Mouse (Mus musculus) liver, embryonic 14.5 days (tissue): Measurements from ENCODE around the gene Idh2.

Experiments
- CTCF ChIP-seq: IDR thresholded peaks from 2 replicates; pipeline ENCODE4 v1.5.1; 2016; ENCODE audit warnings: antibody characterized with exemption, low read depth, control low read depth
- EP300 ChIP-seq: IDR thresholded peaks from 2 replicates; pipeline ENCODE4 v1.6.1; 2016; ENCODE audit warnings: antibody characterized with exemption, low read depth

DNA sequence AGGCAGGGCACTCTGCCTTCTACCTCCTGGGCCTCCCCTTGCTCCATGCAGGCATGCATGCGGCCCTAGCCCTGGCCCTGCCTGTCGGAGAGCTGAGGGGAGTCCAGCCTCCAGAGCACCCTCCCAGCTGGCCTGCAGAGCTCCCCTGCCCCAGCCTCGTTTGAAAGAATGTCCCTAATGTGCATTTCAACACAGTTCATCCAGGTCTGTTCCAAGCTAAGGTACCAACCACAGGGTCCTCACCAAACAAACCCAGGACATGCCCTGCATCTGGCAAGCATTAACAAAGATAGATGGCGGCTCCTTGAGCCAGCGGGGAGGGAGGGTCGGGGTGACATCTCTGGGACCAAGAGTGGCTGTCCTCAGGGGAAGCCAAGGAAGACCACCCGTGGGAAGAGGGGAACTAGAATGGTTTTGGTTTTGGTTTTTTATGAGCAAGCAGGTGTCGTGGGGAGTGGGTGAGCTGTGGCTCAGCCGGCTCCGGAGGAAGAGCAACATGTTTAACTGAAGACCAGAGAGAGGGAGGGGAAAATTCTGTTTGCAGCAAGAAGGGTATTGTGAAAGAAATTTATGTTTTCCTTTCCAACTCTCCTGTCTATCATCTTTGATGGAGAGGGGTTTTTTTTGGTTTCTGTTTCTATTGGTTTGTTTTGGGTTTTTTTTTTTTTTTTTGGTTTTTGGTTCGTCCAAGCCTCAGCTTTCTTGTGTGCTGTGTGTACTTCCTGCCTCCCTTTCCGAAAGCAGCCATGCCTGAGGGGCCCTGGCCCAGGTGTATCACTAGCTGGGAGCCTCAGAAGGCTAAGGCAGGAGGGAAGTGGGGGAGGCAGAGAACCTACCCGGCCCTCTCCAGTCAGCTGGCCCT, 24.0 kb downstream of the Idh2 start:
- TF ChIP-seq CTCF (no peak), EP300 (no peak)
